Mouse (Mus musculus) T-helper 1 cell (primary cell): ENCODE data around the gene Gm28053.

ENCODE experiments used
- in situ Hi-C: fragments of 300-600 bp; cut with MboI, MseI; formaldehyde crosslinking; loops from one replicate; pipeline ENCODE4 v1.15.1; 2025; ENCODE audit warnings: high pct_unique_total_duplicates

The Gm28053 gene

GRCm38 (mm10) chr6:48692962-48693361 is 25.4 kb upstream of the Gm28053 start:
- in situ Hi-C loops: no loop called here

- in situ Hi-C loops: no loop called here
Measured at GRCm38 (mm10) chr6:48696830-48697554, 21.4 kb upstream of the Gm28053 start.

DNA sequence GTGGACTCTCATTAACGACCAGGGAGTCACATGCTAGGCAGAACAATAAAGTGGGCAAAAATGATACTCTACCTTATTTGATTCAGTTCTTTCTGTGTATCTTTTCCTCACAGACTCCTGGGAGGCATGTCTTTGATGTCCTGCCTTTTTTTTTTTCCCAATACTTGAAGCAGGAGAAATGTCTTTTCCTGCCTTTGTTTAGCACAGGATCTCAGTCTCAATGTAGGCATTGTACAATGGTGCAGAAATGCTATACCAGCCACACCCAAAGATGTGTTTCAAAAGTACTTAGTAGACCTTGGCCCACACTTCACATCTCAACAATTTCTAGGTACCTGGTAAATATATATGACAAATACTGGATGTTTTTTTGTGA is 20.9 kb upstream of the Gm28053 start:
- in situ Hi-C loops: no loop called here

- in situ Hi-C loops: no loop called here
Measured at GRCm38 (mm10) chr6:48698066-48698856, 20.1 kb upstream of the Gm28053 start.

- in situ Hi-C loops: no loop called here
Measured at GRCm38 (mm10) chr6:48698888-48699287, 19.5 kb upstream of the Gm28053 start.

- in situ Hi-C loops: loop anchor here (25.0 kb wide), 2 partner anchors 938 to 1038 kb away; no protein-coding TSS in a partner anchor
Measured at GRCm38 (mm10) chr6:48700251-48701075, 17.9 kb upstream of the Gm28053 start.

DNA sequence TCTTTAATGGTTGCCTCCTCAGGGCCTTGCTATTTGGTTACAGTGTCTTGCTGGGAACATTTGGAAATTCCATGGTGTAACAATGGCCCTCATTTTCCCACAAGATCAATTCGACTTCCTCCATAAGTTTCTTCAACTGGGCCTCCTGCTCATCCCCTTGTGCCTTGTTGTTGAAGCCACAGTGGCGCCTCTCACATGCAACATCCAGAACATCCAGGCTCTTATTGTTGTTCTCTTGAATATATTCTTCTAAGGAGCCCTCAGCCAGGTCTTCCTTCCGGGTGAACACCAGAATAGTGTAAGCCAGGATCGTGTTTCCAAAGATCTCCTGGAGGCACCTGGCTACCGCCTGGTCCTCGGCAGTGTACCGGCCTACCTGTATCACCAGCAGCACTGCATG is 16.3 kb upstream of the Gm28053 start:
- in situ Hi-C loops: loop anchor here (25.0 kb wide), 2 partner anchors 940 to 1040 kb away; no protein-coding TSS in a partner anchor

DNA sequence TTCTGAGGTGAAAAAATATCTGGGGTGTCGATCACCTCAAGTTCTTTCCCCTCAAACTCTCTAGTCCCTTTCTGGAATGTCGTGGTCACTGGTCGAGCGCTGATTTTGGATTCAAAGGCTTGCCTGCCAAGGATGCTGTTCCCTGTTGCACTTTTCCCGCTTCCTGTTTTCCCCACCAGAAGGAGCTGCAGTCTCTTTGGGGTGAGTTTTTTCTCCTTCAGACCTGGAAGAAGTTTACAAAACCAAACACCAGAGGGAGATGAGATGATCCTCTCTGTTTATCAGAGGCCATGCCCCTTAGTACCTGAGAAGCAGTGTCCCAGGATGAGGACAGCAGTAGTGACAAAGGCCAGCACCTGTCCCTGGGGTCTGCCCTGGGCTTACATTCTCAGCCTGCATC is 15.8 kb upstream of the Gm28053 start:
- in situ Hi-C loops: loop anchor here (25.0 kb wide), 2 partner anchors 940 to 1040 kb away; no protein-coding TSS in a partner anchor

- in situ Hi-C loops: loop anchor here (25.0 kb wide), 2 partner anchors 942 to 1042 kb away; no protein-coding TSS in a partner anchor
Measured at GRCm38 (mm10) chr6:48704146-48704545, 14.3 kb upstream of the Gm28053 start.

GRCm38 (mm10) chr6:48706130-48706529 is 12.3 kb upstream of the Gm28053 start:
- in situ Hi-C loops: loop anchor here (25.0 kb wide), 2 partner anchors 944 to 1044 kb away; no protein-coding TSS in a partner anchor

DNA sequence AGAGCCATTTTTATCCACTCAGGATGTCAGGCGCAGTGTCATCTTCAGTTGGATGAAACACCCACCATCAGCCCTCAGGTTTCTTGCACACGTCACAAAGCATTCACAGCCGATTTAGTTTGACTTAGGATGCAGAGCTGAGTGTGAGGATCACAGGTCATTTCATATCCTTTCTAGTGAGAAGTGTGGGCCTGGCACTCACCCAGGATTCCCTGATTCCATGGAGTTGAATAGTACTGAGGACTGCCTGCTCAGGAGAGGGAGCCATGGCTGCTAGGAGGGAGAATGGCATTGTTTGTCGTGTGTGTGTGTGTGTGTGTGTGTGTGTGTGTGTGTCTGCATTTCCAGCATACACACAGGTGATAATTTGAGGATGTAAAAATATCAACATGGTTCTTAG is 1.9 kb downstream of the Gm28053 start:
- in situ Hi-C loops: loop anchor here (25.0 kb wide), 2 partner anchors 958 to 1058 kb away; no protein-coding TSS in a partner anchor

DNA sequence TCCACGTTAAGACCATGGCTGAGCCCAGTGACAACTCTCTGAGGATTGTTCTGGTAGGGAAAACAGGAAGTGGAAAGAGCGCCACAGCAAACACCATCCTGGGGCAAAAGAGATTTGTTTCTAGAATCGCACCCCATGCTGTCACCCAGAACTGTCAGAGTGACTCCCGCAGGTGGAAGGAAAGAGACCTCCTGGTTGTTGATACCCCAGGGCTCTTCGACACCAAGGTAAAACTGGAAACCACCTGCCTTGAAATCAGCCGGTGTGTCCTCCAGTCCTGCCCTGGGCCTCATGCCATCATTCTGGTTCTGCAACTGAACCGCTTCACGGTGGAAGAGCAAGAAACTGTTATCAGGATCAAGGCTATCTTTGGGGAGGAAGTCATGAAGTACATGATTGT is 5.1 kb downstream of the Gm28053 start:
- in situ Hi-C loops: loop anchor here (25.0 kb wide), 2 partner anchors 961 to 1061 kb away; no protein-coding TSS in a partner anchor

DNA sequence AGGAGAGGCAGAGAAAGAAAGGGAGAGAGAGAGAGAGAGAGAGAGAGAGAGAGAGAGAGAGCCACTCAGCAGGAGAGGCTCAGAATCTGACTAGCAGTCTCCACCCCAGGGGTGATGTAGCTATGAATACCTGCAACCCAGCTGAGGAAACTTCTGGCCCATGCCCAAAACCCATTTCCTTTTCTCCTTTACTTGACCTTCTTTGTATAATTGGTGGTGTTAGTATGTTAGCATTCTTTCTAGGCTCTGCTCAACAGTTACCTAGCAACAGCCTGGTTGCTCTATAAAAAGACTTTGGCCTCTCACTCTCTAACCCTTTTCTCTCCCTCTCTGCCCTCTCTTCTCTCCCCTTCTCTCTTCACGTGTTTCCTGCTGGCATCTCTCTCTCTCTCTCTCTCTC is 7.1 kb downstream of the Gm28053 start:
- in situ Hi-C loops: no loop called here

DNA sequence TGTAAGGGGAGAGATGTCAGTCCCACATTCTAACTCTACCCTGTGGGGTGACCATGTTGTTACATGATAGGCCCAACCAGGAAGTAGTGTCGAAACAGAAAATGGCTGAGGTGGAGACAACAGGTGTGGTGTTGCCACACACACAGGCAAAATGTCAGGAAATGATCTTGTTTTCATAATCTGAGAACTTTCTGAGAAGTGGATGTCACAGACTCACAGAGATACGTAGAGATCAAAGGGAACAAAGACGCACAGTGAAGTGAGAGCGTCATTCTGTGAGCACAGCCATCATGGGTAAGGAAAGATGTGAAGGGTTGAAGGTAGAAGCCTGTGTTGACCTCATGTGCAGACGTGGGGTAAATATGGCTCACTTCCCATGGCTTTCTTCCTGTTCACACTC is 9.4 kb downstream of the Gm28053 start:
- in situ Hi-C loops: no loop called here

GRCm38 (mm10) chr6:48732864-48733304 is 14.5 kb downstream of the Gm28053 start:
- in situ Hi-C loops: no loop called here

GRCm38 (mm10) chr6:48733660-48734059 is 15.3 kb downstream of the Gm28053 start:
- in situ Hi-C loops: no loop called here

GRCm38 (mm10) chr6:48737053-48737452 is 18.6 kb downstream of the Gm28053 start:
- in situ Hi-C loops: no loop called here

DNA sequence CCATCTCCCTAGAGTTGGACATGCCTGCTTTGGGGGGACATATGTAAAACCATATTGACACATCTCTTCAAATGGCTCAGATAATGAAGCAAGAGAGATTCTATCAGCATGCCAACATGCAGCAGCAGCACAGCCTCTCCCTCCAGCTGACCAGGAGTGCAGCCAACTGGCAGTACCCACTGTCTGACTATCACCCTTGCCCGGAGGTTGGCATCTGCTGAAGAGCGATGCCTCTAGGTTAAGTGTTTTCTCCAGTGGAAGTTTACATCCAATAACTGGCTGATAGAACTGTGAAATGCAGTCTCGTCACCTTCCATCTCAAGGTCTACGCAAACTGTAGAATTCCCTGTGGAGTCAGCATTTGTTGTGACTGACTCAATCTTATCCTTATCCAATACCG is 19.3 kb downstream of the Gm28053 start:
- in situ Hi-C loops: no loop called here

- in situ Hi-C loops: no loop called here
Measured at GRCm38 (mm10) chr6:48738961-48739779, 20.8 kb downstream of the Gm28053 start, which contains the start of gene Gimap1. Gene Gimap1, plus strand, starts transcription at chr6:48739054.

DNA sequence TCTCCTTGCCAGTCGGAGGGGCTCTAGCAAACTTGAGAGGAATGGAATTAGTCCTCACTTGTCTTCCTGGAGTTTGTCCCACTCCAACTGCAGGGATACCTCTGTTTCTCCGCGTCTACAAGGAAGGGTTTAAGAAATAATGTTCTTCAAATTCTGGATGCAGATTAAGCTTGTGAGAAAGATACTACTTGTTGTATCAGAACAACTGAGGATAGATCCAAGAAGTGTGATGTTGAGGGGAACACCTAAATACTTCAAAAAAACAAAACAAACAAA is 21.3 kb downstream of the Gm28053 start:
- in situ Hi-C loops: loop anchor here (5.0 kb wide), 1 partner anchor 92 kb away; the partner anchor contains the start of gene Gimap8
